Mouse (Mus musculus) MEL (cell line): ENCODE data around the gene Atrnl1. TPM values are rescaled to one million over a fixed set of nuclear protein-coding genes. Genes with fewer than 3 reads are reported as not detected.
A peak's percentile ranks its signal among the peaks of the same experiment; 100 is the strongest.

Experiments used
- DNase-seq: peaks from one replicate; pipeline ENCODE4 v3.0.0; 2011; ENCODE audit warnings: low read depth, low spot score
- H3K27ac ChIP-seq: 2 replicates; pipeline ENCODE4 v1.5.1; 2012; ENCODE audit warnings: low read depth, mild to moderate bottlenecking, control low read depth, low read length, moderate library complexity; ENCODE audit not compliant: control insufficient read depth
- H3K27me3 ChIP-seq, 2 experiments: fragments of 150-350 bp in 1 of 2; sonication (generic) in 1 of 2; 2 replicates each; pipeline ENCODE4 v1.6.1; 2012; ENCODE audit warnings: low read length in 2 of 2, mild to moderate bottlenecking in 2 of 2, improper control_type of control experiment in 1 of 2, moderate library complexity in 1 of 2; ENCODE audit not compliant: insufficient read depth in 2 of 2, control insufficient read depth in 1 of 2
- H3K36me3 ChIP-seq, 2 experiments: 2 replicates each; pipeline ENCODE4 v1.6.1; 2012 to 2014; ENCODE audit warnings: low read length in 2 of 2, improper control_type of control experiment in 1 of 2, inconsistent platforms in 1 of 2, mild to moderate bottlenecking in 1 of 2; ENCODE audit not compliant: insufficient read depth in 2 of 2, control insufficient read depth in 1 of 2
- H3K4me1 ChIP-seq, 2 experiments: fragments of 150-350 bp in 1 of 2; sonication (generic) in 1 of 2; 2 replicates each; pipeline ENCODE4 v1.6.1; 2012; ENCODE audit warnings: low read length in 2 of 2, improper control_type of control experiment in 1 of 2, mild to moderate bottlenecking in 1 of 2; ENCODE audit not compliant: insufficient read depth in 2 of 2, control insufficient read depth in 1 of 2
- H3K4me3 ChIP-seq, 2 experiments: fragments of 150-350 bp in 1 of 2; sonication (generic) in 1 of 2; 2 replicates each; pipeline ENCODE4 v1.5.1; 2012; ENCODE audit warnings: low read depth in 2 of 2, low read length in 2 of 2, mild to moderate bottlenecking in 2 of 2, moderate library complexity in 2 of 2, control low read depth in 1 of 2, improper control_type of control experiment in 1 of 2; ENCODE audit not compliant: control insufficient read depth in 1 of 2, insufficient read depth in 1 of 2
- H3K79me2 ChIP-seq: 2 replicates; pipeline ENCODE4 v1.6.1; 2012; ENCODE audit warnings: mild to moderate bottlenecking, low read length, moderate library complexity; ENCODE audit not compliant: control insufficient read depth, poor library complexity, insufficient read depth
- H3K9ac ChIP-seq: 2 replicates; pipeline ENCODE4 v1.6.1; 2012; ENCODE audit warnings: low read depth, mild to moderate bottlenecking, control low read depth, low read length, moderate library complexity; ENCODE audit not compliant: control insufficient read depth, poor library complexity, severe bottlenecking
- H3K9me3 ChIP-seq: fragments of 150-350 bp; sonication (generic); replicated peaks from 2 replicates; pipeline ENCODE4 v1.6.1; 2012; ENCODE audit warnings: mild to moderate bottlenecking, low read length, improper control_type of control experiment, moderate library complexity; ENCODE audit not compliant: insufficient read depth
- BHLHE40 ChIP-seq: IDR thresholded peaks from 2 replicates; pipeline ENCODE4 v1.6.1; 2012; ENCODE audit warnings: low read depth, mild to moderate bottlenecking, inconsistent platforms, low read length, improper control_type of control experiment, borderline replicate concordance
- CHD1 ChIP-seq: IDR thresholded peaks from 2 replicates; pipeline ENCODE4 v1.6.1; 2012; ENCODE audit warnings: low read depth, mild to moderate bottlenecking, inconsistent platforms, low read length, improper control_type of control experiment
- CHD2 ChIP-seq: IDR thresholded peaks from 2 replicates; pipeline ENCODE4 v1.6.1; 2011; ENCODE audit warnings: low read length, improper control_type of control experiment
- CTCF ChIP-seq, 3 experiments: IDR thresholded peaks in 2 of 3; conservative IDR thresholded peaks in 1 of 3; 2 replicates each; pipeline ENCODE4 v1.5.1; 2011 to 2012; ENCODE audit warnings: low read length in 3 of 3, low read depth in 2 of 3, mild to moderate bottlenecking in 2 of 3, improper control_type of control experiment in 1 of 3, inconsistent platforms in 1 of 3, mixed read lengths in 1 of 3, moderate library complexity in 1 of 3; ENCODE audit not compliant: control insufficient read depth in 1 of 3, insufficient read depth in 1 of 3, poor library complexity in 1 of 3, severe bottlenecking in 1 of 3
- ELF1 ChIP-seq: IDR thresholded peaks from 2 replicates; pipeline ENCODE4 v1.6.1; 2014; ENCODE audit warnings: low read depth, mild to moderate bottlenecking, inconsistent platforms, low read length, improper control_type of control experiment, moderate library complexity
- EP300 ChIP-seq, 2 experiments: IDR thresholded peaks; 2 replicates each; pipeline ENCODE4 v1.6.1; 2011; ENCODE audit warnings: improper control_type of control experiment in 2 of 2, low read length in 2 of 2, low read depth in 1 of 2, mild to moderate bottlenecking in 1 of 2
- ETS1 ChIP-seq: IDR thresholded peaks from 2 replicates; pipeline ENCODE4 v1.6.1; 2012; ENCODE audit warnings: low read depth, mild to moderate bottlenecking, inconsistent platforms, low read length, improper control_type of control experiment, moderate library complexity
- GABPA ChIP-seq: IDR thresholded peaks from 2 replicates; pipeline ENCODE4 v1.6.1; 2012; ENCODE audit warnings: low read depth, mild to moderate bottlenecking, inconsistent platforms, low read length, improper control_type of control experiment, moderate library complexity
- JUND ChIP-seq: IDR thresholded peaks from 2 replicates; pipeline ENCODE4 v1.6.1; 2011; ENCODE audit warnings: low read depth, mild to moderate bottlenecking, improper control_type of control experiment, low read length
- KAT2A ChIP-seq: conservative IDR thresholded peaks from 2 replicates; pipeline ENCODE4 v1.6.1; 2012; ENCODE audit warnings: low read depth, low read length, improper control_type of control experiment, inconsistent platforms
- MAFK ChIP-seq: IDR thresholded peaks from 2 replicates; pipeline ENCODE4 v1.6.1; 2011; ENCODE audit warnings: low read depth, mild to moderate bottlenecking, low read length, improper control_type of control experiment, borderline replicate concordance
- MAX ChIP-seq: IDR thresholded peaks from 2 replicates; pipeline ENCODE4 v1.6.1; 2011; ENCODE audit warnings: low read length, improper control_type of control experiment
- MAZ ChIP-seq: IDR thresholded peaks from 2 replicates; pipeline ENCODE4 v1.6.1; 2012; ENCODE audit warnings: low read depth, mild to moderate bottlenecking, inconsistent platforms, low read length, improper control_type of control experiment
- MEF2A ChIP-seq: IDR thresholded peaks from 2 replicates; pipeline ENCODE4 v1.6.1; 2014; ENCODE audit warnings: low read depth, mild to moderate bottlenecking, inconsistent platforms, low read length, improper control_type of control experiment; ENCODE audit not compliant: poor library complexity, insufficient replicate concordance, severe bottlenecking; ENCODE audit errors: extremely low read depth
- MXI1 ChIP-seq: IDR thresholded peaks from 2 replicates; pipeline ENCODE4 v1.6.1; 2011; ENCODE audit warnings: mild to moderate bottlenecking, low read depth, low read length, improper control_type of control experiment
- MYC ChIP-seq: IDR thresholded peaks from 2 replicates; pipeline ENCODE4 v1.6.1; 2011; ENCODE audit warnings: low read depth, mild to moderate bottlenecking, low read length, improper control_type of control experiment, moderate library complexity
- NRF1 ChIP-seq: IDR thresholded peaks from 2 replicates; pipeline ENCODE4 v1.6.1; 2014; ENCODE audit warnings: low read depth, mild to moderate bottlenecking, inconsistent platforms, low read length, improper control_type of control experiment, moderate library complexity; ENCODE audit not compliant: poor library complexity, insufficient read depth, severe bottlenecking
- POLR2A ChIP-seq, 2 experiments: IDR thresholded peaks; 2 replicates each; pipeline ENCODE4 v1.6.1; 2011 to 2012; ENCODE audit warnings: low read length in 2 of 2, mild to moderate bottlenecking in 2 of 2, control low read depth in 1 of 2, improper control_type of control experiment in 1 of 2, low read depth in 1 of 2, moderate library complexity in 1 of 2; ENCODE audit not compliant: control insufficient read depth in 1 of 2, insufficient read depth in 1 of 2, poor library complexity in 1 of 2
- POLR2AphosphoS5 ChIP-seq: IDR thresholded peaks from 2 replicates; pipeline ENCODE4 v1.6.1; 2012; ENCODE audit warnings: low read depth, borderline replicate concordance, mild to moderate bottlenecking, inconsistent platforms, low read length, moderate library complexity, mixed read lengths
- RAD21 ChIP-seq: IDR thresholded peaks from 2 replicates; pipeline ENCODE4 v1.6.1; 2011; ENCODE audit warnings: mild to moderate bottlenecking, low read depth, low read length, improper control_type of control experiment
- SIN3A ChIP-seq: IDR thresholded peaks from 2 replicates; pipeline ENCODE4 v1.6.1; 2012; ENCODE audit warnings: low read length, improper control_type of control experiment, inconsistent platforms
- SMC3 ChIP-seq: IDR thresholded peaks from 2 replicates; pipeline ENCODE4 v1.6.1; 2011; ENCODE audit warnings: low read depth, low read length, improper control_type of control experiment
- TAL1 ChIP-seq: IDR thresholded peaks from 2 replicates; pipeline ENCODE4 v1.6.1; 2012; ENCODE audit warnings: mild to moderate bottlenecking, inconsistent platforms, low read length, moderate library complexity, mixed read lengths
- TBP ChIP-seq: IDR thresholded peaks from 2 replicates; pipeline ENCODE4 v1.8.0; 2011; ENCODE audit warnings: low read depth, low read length, improper control_type of control experiment
- TCF12 ChIP-seq: IDR thresholded peaks from 2 replicates; pipeline ENCODE4 v1.6.1; 2014; ENCODE audit warnings: low read depth, mild to moderate bottlenecking, inconsistent platforms, low read length, improper control_type of control experiment, moderate library complexity
- USF1 ChIP-seq: IDR thresholded peaks from 2 replicates; pipeline ENCODE4 v1.6.1; 2014; ENCODE audit warnings: low read depth, mild to moderate bottlenecking, inconsistent platforms, low read length, improper control_type of control experiment, moderate library complexity
- ZC3H11A ChIP-seq: IDR thresholded peaks from 2 replicates; pipeline ENCODE4 v1.6.1; 2012; ENCODE audit warnings: low read depth, mild to moderate bottlenecking, inconsistent platforms, low read length, improper control_type of control experiment
- ZKSCAN1 ChIP-seq: IDR thresholded peaks from 2 replicates; pipeline ENCODE4 v1.6.1; 2012; ENCODE audit warnings: low read depth, mild to moderate bottlenecking, inconsistent platforms, low read length, improper control_type of control experiment, moderate library complexity
- ZMIZ1 ChIP-seq: IDR thresholded peaks from 2 replicates; pipeline ENCODE4 v1.6.1; 2012; ENCODE audit warnings: low read depth, mild to moderate bottlenecking, inconsistent platforms, low read length, improper control_type of control experiment, moderate library complexity
- ZNF384 ChIP-seq: IDR thresholded peaks from 2 replicates; pipeline ENCODE4 v1.6.1; 2012; ENCODE audit warnings: low read depth, mild to moderate bottlenecking, inconsistent platforms, low read length, improper control_type of control experiment
- polyA plus RNA-seq, 2 experiments: library from polyadenylated mRNA; stranded (reverse) in 1 of 2; unstranded in 1 of 2; fragments of >175 nt in 1 of 2; fragments of >200 nt in 1 of 2; gene quantifications; 2 replicates each; pipeline versions ENCODE4 v1.2.1 to v1.2.4; 2012; ENCODE audit warnings: low replicate concordance in 2 of 2, low read depth in 1 of 2; ENCODE audit not compliant: insufficient read length in 2 of 2, insufficient read depth in 1 of 2, missing spikeins in 1 of 2
- total RNA-seq: library from RNA; depleted of rRNA; stranded (reverse); fragments of 300-350 nt; gene quantifications from 2 replicates; pipeline ENCODE4 v1.2.3, GENCODE M21; 2012

Gene Atrnl1
- total and polyA plus RNA-seq, 3 experiments, result 6.4 to 8.2 TPM; not detected in 1

- H3K36me3 ChIP-seq, result peaks cover 0 to 5% of the 10 kb centered on the region in 2 experiments; a peak in 2 of 4 replicates
- no peak overlapping the region for H3K4me3 ChIP-seq
- TF ChIP-seq MYC, result no peak
- TF ChIP-seq BHLHE40, result no peak
- no peak for TF ChIP-seq TCF12
- TF ChIP-seq TAL1, result no peak
- no peak for TF ChIP-seq POLR2AphosphoS5
- no peak for TF ChIP-seq MAFK
- TF ChIP-seq JUND, result no peak
- TF ChIP-seq MAZ, result no peak
- no peak for TF ChIP-seq POLR2A (IDR thresholded peaks at IDR 0.05; ENCODE audit: control insufficient read depth in 1 of 2, insufficient read depth in 1 of 2, low read depth in 1 of 2, low read length in 2 of 2, poor library complexity in 1 of 2)
- TF ChIP-seq SIN3A, result no peak
- no peak for TF ChIP-seq MXI1
- TF ChIP-seq MAX, result no peak
- no peak for TF ChIP-seq GABPA
- TF ChIP-seq KAT2A, result no peak
- no peak for TF ChIP-seq NRF1
- no peak for TF ChIP-seq CTCF (IDR thresholded peaks at IDR 0.05 in 2 of 3, conservative IDR thresholded peaks at IDR 0.05 in 1 of 3; ENCODE audit: control insufficient read depth in 1 of 3, insufficient read depth in 1 of 3, low read depth in 2 of 3, low read length in 3 of 3, poor library complexity in 1 of 3, severe bottlenecking in 1 of 3)
- no peaks in the 10 kb centered on the region for H3K27me3 ChIP-seq
- H3K9me3 ChIP-seq, result no peaks in the 10 kb centered on the region
- peaks cover 7 to 8% of the 10 kb centered on the region in 2 experiments for H3K4me1 ChIP-seq
- H3K27ac ChIP-seq, result no peak overlapping the region
- DNase-seq, result no peak
- H3K79me2 ChIP-seq, result no peaks in the 10 kb centered on the region
- H3K9ac ChIP-seq, result no peak overlapping the region
Measured at GRCm38 (mm10) chr19:57890954-57891353, 280.1 kb downstream of the Atrnl1 start.

DNA sequence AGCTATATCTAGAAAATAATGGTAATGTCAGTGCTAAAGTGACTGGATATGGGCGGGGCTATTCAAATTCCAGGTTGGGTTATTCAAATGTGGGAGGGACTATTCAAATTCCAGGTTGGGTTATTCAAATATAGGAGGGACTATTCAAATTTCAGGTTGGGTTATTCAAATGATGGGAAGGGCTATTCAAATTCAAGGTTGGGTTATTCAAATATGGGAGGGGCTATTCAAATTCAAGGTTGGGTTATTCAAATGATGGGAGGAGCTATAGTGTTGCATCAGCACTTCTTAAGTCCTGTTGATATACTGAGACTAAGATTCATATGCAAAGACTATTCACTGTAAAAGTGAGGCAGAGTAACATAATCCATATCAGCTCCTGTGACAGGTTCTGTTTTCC is 283.4 kb downstream of the Atrnl1 start:
- peak; percentile 99 for DNase-seq
- H3K9ac ChIP-seq, result peak overlapping the region; percentile 49
- TF ChIP-seq EP300 (IDR thresholded peaks at IDR 0.05; ENCODE audit: low read depth in 1 of 2, low read length in 2 of 2) (no peak), TCF12 (no peak), JUND (no peak), GABPA (no peak), ZNF384 (no peak), ZKSCAN1 (no peak), TAL1 (no peak), MXI1 (no peak), ZMIZ1 (no peak), BHLHE40 (no peak), CTCF (IDR thresholded peaks at IDR 0.05 in 2 of 3, conservative IDR thresholded peaks at IDR 0.05 in 1 of 3; ENCODE audit: control insufficient read depth in 1 of 3, insufficient read depth in 1 of 3, low read depth in 2 of 3, low read length in 3 of 3, poor library complexity in 1 of 3, severe bottlenecking in 1 of 3) (no peak), SIN3A (0 out of 2 replicates have a peak, but pooled peaks have one; percentile 31), MAZ (no peak), ZC3H11A (no peak), ELF1 (no peak), ETS1 (no peak), RAD21 (no peak), CHD1 (no peak), POLR2A (IDR thresholded peaks at IDR 0.05; ENCODE audit: control insufficient read depth in 1 of 2, insufficient read depth in 1 of 2, low read depth in 1 of 2, low read length in 2 of 2, poor library complexity in 1 of 2) (0 out of 4 replicates have a peak, but pooled peaks of 1 of the 2 experiments have one; percentile 22), USF1 (no peak), SMC3 (no peak), TBP (peak; percentile 75), MEF2A (no peak), CHD2 (no peak)

More for the DNA sequence above, 283.4 kb downstream of the Atrnl1 start:
- Histone ChIP-seq H3K4me1 (peaks cover 7 to 8% of the 10 kb centered on the region in 2 experiments), H3K27me3 (no peaks in the 10 kb centered on the region), H3K4me3 (no peak overlapping the region), H3K79me2 (no peaks in the 10 kb centered on the region), H3K9me3 (no peaks in the 10 kb centered on the region), H3K36me3 (peaks cover 0 to 5% of the 10 kb centered on the region in 2 experiments; a peak in 2 of 4 replicates), H3K27ac (peak overlapping the region; percentile 81)
